Mouse (Mus musculus): Measurements from ENCODE around the gene Ss18l1.
A peak's percentile ranks its signal among the peaks of the same experiment; 100 is the strongest.

- TF ChIP-seq CTCF (IDR thresholded peaks at IDR 0.05; ENCODE audit: extremely low read depth, insufficient read depth, low read length) = no peak
- 0 out of 2 replicates have a peak, but pooled peaks have one; percentile 7 for TF ChIP-seq POLR2A (IDR thresholded peaks at IDR 0.05; ENCODE audit: extremely low read depth, insufficient read depth, low read length)
Measured at GRCm38 (mm10) chr2:180105441-180106190, 63.3 kb downstream of the Ss18l1 start.
